ENCODE assay signal across 15 mouse cellular contexts in genomic region chr11:98049672-98050519, GRCm38 (mm10). TPM values are rescaled to one million over a fixed set of nuclear protein-coding genes. Genes with fewer than 3 reads are reported as not detected.
A peak's percentile ranks its signal among the peaks of the same experiment; 100 is the strongest.
DNase-seq lines count a peak whose midpoint lies in the region; ATAC-seq and TF ChIP-seq lines count a peak whose summit lies in the region.
"Had no signal": no experiment of that assay in that cellular context is flagged by ENCODE, and none has a peak within 500 bp of the region (broad histone marks: within the 10 kb centered on the region; RNA-seq: fewer than 3 reads in every experiment).

No protein-coding gene starts in this region.

- H3K36me3 ChIP-seq in CH12.LX (replicated peaks in 1 of 2; ENCODE audit: control insufficient read depth in 1 of 2, insufficient read depth in 1 of 2, low read length in 1 of 2) = no peaks in the 10 kb centered on the region
- H3K36me3 ChIP-seq in forebrain, embryonic 15.5 days = no peaks in the 10 kb centered on the region
- H3K36me3 ChIP-seq: embryonic facial prominence, embryonic 15.5 days; heart, embryonic 15.5 days; liver, embryonic 15.5 days had no signal

- no peak for TF ChIP-seq CTCF in CH12.LX (conservative IDR thresholded peaks at IDR 0.05 in 1 of 2, IDR thresholded peaks at IDR 0.05 in 1 of 2; ENCODE audit: low read depth in 2 of 2, low read length in 2 of 2)
- no peak for TF ChIP-seq CTCF in layer of hippocampus, adult 2 months (conservative IDR thresholded peaks at IDR 0.05)

- peak; percentile 49 for TF ChIP-seq EP300 in CH12.LX (IDR thresholded peaks at IDR 0.05; ENCODE audit: low read length)

- H3K27ac ChIP-seq in CH12.LX (ENCODE audit: insufficient read depth, low read depth) = peak overlapping the region; percentile 34; the same call in 1 of the 2 replicates
- no peak overlapping the region for H3K27ac ChIP-seq in forebrain, embryonic 15.5 days (replicated peaks)
- no peak overlapping the region for H3K27ac ChIP-seq in layer of hippocampus, adult 2 months
- H3K27ac ChIP-seq: embryonic facial prominence, embryonic 15.5 days; forebrain, embryonic 13.5 days; heart, embryonic 15.5 days; liver, embryonic 15.5 days had no signal

- TF ChIP-seq POLR2A in CH12.LX (IDR thresholded peaks at IDR 0.05; ENCODE audit: low read depth, low read length) = no peak

- H3K9me3 ChIP-seq in CH12.LX (replicated peaks; ENCODE audit: low read length) = peaks cover 22% of the 10 kb centered on the region
- no peaks in the 10 kb centered on the region for H3K9me3 ChIP-seq in forebrain, embryonic 15.5 days
- H3K9me3 ChIP-seq: embryonic facial prominence, embryonic 15.5 days; forebrain, embryonic 13.5 days; heart, embryonic 15.5 days; liver, embryonic 15.5 days had no signal

- ATAC-seq in inflammation-experienced regulatory T-cells, adult 6 months = peak; percentile 46
- ATAC-seq in forebrain, embryonic 15.5 days (replicated peaks) = no peak
- ATAC-seq: forebrain, embryonic 13.5 days; hindbrain, embryonic 16.5 days had no signal

- H3K27me3 ChIP-seq in CH12.LX (replicated peaks) = no peaks in the 10 kb centered on the region
- H3K27me3 ChIP-seq in forebrain, embryonic 15.5 days = peaks cover 35% of the 10 kb centered on the region

- H3K9ac ChIP-seq in CH12.LX (ENCODE audit: insufficient read depth, low read depth) = 0 out of 2 replicates have a peak overlapping the region, but pooled peaks have one; percentile 3
- no peak overlapping the region for H3K9ac ChIP-seq in forebrain, embryonic 15.5 days (replicated peaks)
- H3K9ac ChIP-seq: embryonic facial prominence, embryonic 15.5 days; forebrain, embryonic 13.5 days; heart, embryonic 15.5 days; liver, embryonic 15.5 days had no signal

- in situ Hi-C loops in CH12.LX (cut with MboI; ENCODE audit: low pct_ligation_motif_present, low pct_unique_long_range_greater_than_20kb, low sequenced_read_pairs) = no loop called here

- WGBS in forebrain, embryonic 15.5 days = 73% methylated on average over 14 of the region's 14 CpGs

- H3K4me2 ChIP-seq in CH12.LX (ENCODE audit: insufficient read depth, low read depth, poor library complexity, severe bottlenecking) = peak overlapping the region; percentile 55
- H3K4me2 ChIP-seq in forebrain, embryonic 15.5 days (replicated peaks) = no peak overlapping the region
- H3K4me2 ChIP-seq: embryonic facial prominence, embryonic 15.5 days; forebrain, embryonic 13.5 days; heart, embryonic 15.5 days; liver, embryonic 15.5 days had no signal

- H3K4me3 ChIP-seq in CH12.LX (replicated peaks in 1 of 3; ENCODE audit: low read depth in 2 of 3, low read length in 2 of 3, poor library complexity in 1 of 3) = no peak overlapping the region
- no peak overlapping the region for H3K4me3 ChIP-seq in forebrain, embryonic 15.5 days
- H3K4me3 ChIP-seq in layer of hippocampus, adult 2 months = no peak overlapping the region
- H3K4me3 ChIP-seq: embryonic facial prominence, embryonic 15.5 days; forebrain, embryonic 13.5 days; heart, embryonic 15.5 days; liver, embryonic 15.5 days had no signal

- dilution Hi-C loops in CH12.LX (cut with MboI; ENCODE audit: extremely low pct_ligation_motif_present, extremely low pct_unique_long_range_greater_than_20kb, low sequenced_read_pairs) = no loop called here

- no peak for TF ChIP-seq RAD21 in CH12.LX (IDR thresholded peaks at IDR 0.05; ENCODE audit: low read depth, low read length)

- H3K4me1 ChIP-seq in CH12.LX (ENCODE audit: control insufficient read depth in 1 of 2, insufficient read depth in 2 of 2) = peaks cover 15 to 51% of the 10 kb centered on the region in 2 experiments
- H3K4me1 ChIP-seq in forebrain, embryonic 15.5 days = peaks cover 40% of the 10 kb centered on the region

- no peaks in the 10 kb centered on the region for H3K79me2 ChIP-seq in CH12.LX (replicated peaks; ENCODE audit: control insufficient read depth, extremely low read depth, insufficient read depth, poor library complexity, severe bottlenecking)

- DNase-seq in right cerebral cortex, adult 18-20 months = peak; percentile 69
- DNase-seq in right cerebral cortex, postnatal 25 days = no peak
- DNase-seq in CH12.LX (ENCODE audit: extremely low read depth) = peak; percentile 70
- peak; percentile 43 for DNase-seq in thymus, postnatal 25 days
- DNase-seq in layer of hippocampus, adult 2 months (ENCODE audit: low spot score in 2 of 2) = no peak
- DNase-seq: cerebellum, postnatal 14 days; gastrocnemius, postnatal 36 days had no signal

TF ChIP-seq in CH12.LX, 34 proteins besides CTCF, POLR2A, EP300 and RAD21:
- TF ChIP-seq KAT2A (IDR thresholded peaks at IDR 0.05; ENCODE audit: insufficient replicate concordance, low read length) = no peak
- peak; percentile 79 for TF ChIP-seq IRF4 (IDR thresholded peaks at IDR 0.05; ENCODE audit: low read depth, low read length)
- no peak for TF ChIP-seq ZC3H11A (IDR thresholded peaks at IDR 0.05; ENCODE audit: low read depth, low read length)
- no peak; the same call in 1 of the 2 replicates for TF ChIP-seq JUND (conservative IDR thresholded peaks at IDR 0.05; ENCODE audit: low read depth, low read length)
- TF ChIP-seq HCFC1 (IDR thresholded peaks at IDR 0.05; ENCODE audit: low read depth, low read length) = no peak
- no peak for TF ChIP-seq E2F4 (IDR thresholded peaks at IDR 0.05; ENCODE audit: insufficient replicate concordance, low read depth, low read length)
- peak; percentile 77 for TF ChIP-seq BHLHE40 (IDR thresholded peaks at IDR 0.05; ENCODE audit: low read depth, low read length)
- no peak for TF ChIP-seq TBP (conservative IDR thresholded peaks at IDR 0.05; ENCODE audit: low read depth, low read length)
- no peak for TF ChIP-seq NRF1 (IDR thresholded peaks at IDR 0.05; ENCODE audit: low read depth, low read length)
- TF ChIP-seq GABPA (IDR thresholded peaks at IDR 0.05; ENCODE audit: insufficient replicate concordance, low read depth, low read length) = no peak
- TF ChIP-seq MAFK (IDR thresholded peaks at IDR 0.05; ENCODE audit: insufficient replicate concordance, low read length) = no peak
- TF ChIP-seq ETS1 (conservative IDR thresholded peaks at IDR 0.05; ENCODE audit: low read depth, low read length) = peak; percentile 53
- TF ChIP-seq ELF1 (IDR thresholded peaks at IDR 0.05; ENCODE audit: low read depth, low read length) = peak; percentile 28; the same call in 1 of the 2 replicates
- TF ChIP-seq RCOR1 (conservative IDR thresholded peaks at IDR 0.05; ENCODE audit: low read depth, low read length) = 0 out of 2 replicates have a peak, but pooled peaks have one; percentile 30
- TF ChIP-seq JUN (IDR thresholded peaks at IDR 0.05; ENCODE audit: insufficient read depth, low read depth, low read length) = peak; percentile 38; the same call in 1 of the 2 replicates

RNA-seq across cellular contexts. Expression of gene Stac2, which starts 3.4 kb away (rescaled TPM):
- total RNA-seq in CH12.LX (2012; rRNA removed) (not detected in 2 replicates), CH12.LX (2014; rRNA removed) (not detected in 2 replicates)
- polyA plus RNA-seq in CH12.LX (2012; ENCODE audit: insufficient read length, low read depth) = 0.07 and 0.11 TPM in 2 replicates
- polyA plus RNA-seq in inflammation-experienced regulatory T-cells, adult 6 months (2017; shearing (Covaris generic)) = under 1 TPM in 1 of 3 experiments, not detected in 2; 0.23 TPM
- polyA plus RNA-seq in forebrain, embryonic 15.5 days (2015; fragmentation: Nextera tagmentation; extraction: Ambion mirVana) = 2.9 and 3.2 TPM in 2 replicates
- total RNA-seq in layer of hippocampus, adult 2 months (2021) = 10 to 100 TPM; 50.2 to 50.8 TPM
- total RNA-seq: megakaryocyte-erythroid progenitor cell, adult 5-6 weeks had no signal

RNA-seq across cellular contexts. Expression of gene Rpl19, which starts 23.4 kb away (rescaled TPM):
- total RNA-seq in CH12.LX (2012; rRNA removed) (5,182 and 5,259 TPM in 2 replicates), CH12.LX (2014; rRNA removed) (3,446 and 3,465 TPM in 2 replicates)
- polyA plus RNA-seq in CH12.LX (2012; ENCODE audit: insufficient read length, low read depth) = 2,949 and 3,228 TPM in 2 replicates
- 1,000 to 10,000 TPM; 2,465 to 4,071 (median 3,234) TPM for polyA plus RNA-seq in inflammation-experienced regulatory T-cells, adult 6 months (2017; shearing (Covaris generic))
- 667 and 700 TPM in 2 replicates for polyA plus RNA-seq in forebrain, embryonic 15.5 days (2015; fragmentation: Nextera tagmentation; extraction: Ambion mirVana)
- 100 to 1,000 TPM; 615 to 621 TPM for total RNA-seq in layer of hippocampus, adult 2 months (2021)

RNA-seq across cellular contexts. Expression of gene Cacnb1, which starts 27.1 kb away (rescaled TPM):
- total RNA-seq in CH12.LX (2012; rRNA removed) (0.46 and 0.55 TPM in 2 replicates), CH12.LX (2014; rRNA removed) (0.12 TPM in 1 of 2 replicates, not detected in the other)
- polyA plus RNA-seq in CH12.LX (2012; ENCODE audit: insufficient read length, low read depth) = 0.36 and 0.59 TPM in 2 replicates
- 1 to 10 TPM; 1.5 to 2.7 (median 2.4) TPM for polyA plus RNA-seq in inflammation-experienced regulatory T-cells, adult 6 months (2017; shearing (Covaris generic))
- polyA plus RNA-seq in forebrain, embryonic 15.5 days (2015; fragmentation: Nextera tagmentation; extraction: Ambion mirVana) = 40.7 and 41.5 TPM in 2 replicates
- total RNA-seq in layer of hippocampus, adult 2 months (2021) = 100 to 1,000 TPM; 139 to 142 TPM

RNA-seq across cellular contexts. Expression of gene Arl5c, which starts 53.9 kb away (rescaled TPM):
- total RNA-seq in CH12.LX (2012; rRNA removed) (28.2 and 28.5 TPM in 2 replicates), CH12.LX (2014; rRNA removed) (32.2 and 33.1 TPM in 2 replicates)
- polyA plus RNA-seq in CH12.LX (2012; ENCODE audit: insufficient read length, low read depth) = 36.1 and 45.5 TPM in 2 replicates
- 10 to 100 TPM; 43.8 to 60.5 (median 53.2) TPM for polyA plus RNA-seq in inflammation-experienced regulatory T-cells, adult 6 months (2017; shearing (Covaris generic))
- 6.9 and 7.0 TPM in 2 replicates for polyA plus RNA-seq in forebrain, embryonic 15.5 days (2015; fragmentation: Nextera tagmentation; extraction: Ambion mirVana)
- total RNA-seq in layer of hippocampus, adult 2 months (2021) = 1 to 10 TPM; 1.4 to 1.7 TPM

Comparison
In these comparisons a context has a peak if more than half of its experiments do, and no peak if none do; other contexts are left out.
1. DNase-seq: peak in right cerebral cortex, adult 18-20 months (single experiment), CH12.LX (single experiment) and thymus, postnatal 25 days (single experiment); none in right cerebral cortex, postnatal 25 days (single experiment) and layer of hippocampus, adult 2 months (0 of 2).
2. RNA of gene Cacnb1, which starts 27.1 kb away (polyA plus RNA-seq): 40.7 to 41.5 TPM in forebrain, embryonic 15.5 days; 1.5 to 2.7 TPM in inflammation-experienced regulatory T-cells, adult 6 months and 0.36 to 0.59 TPM in CH12.LX; every median in the first group is over 10 times any median in the second.